Mouse (Mus musculus) CD4-positive, CD25-positive, alpha-beta regulatory T cell, adult 2 months (primary cell): Measurements from ENCODE around the gene Rnf111.
"Not testable (repeated sequence)": the region's sequence is repeated elsewhere in the genome, so short reads cannot be mapped to it uniquely, and the experiment has no call there.

Source experiments
- DNase-seq: peaks from one replicate; pipeline ENCODE4 v3.0.0-alpha.2; 2012; ENCODE audit warnings: low read depth, low spot score

Gene Rnf111

GRCm38 (mm10) chr9:70496990-70497389, 6.5 kb downstream of the Rnf111 start:
- no peak for DNase-seq

- DNase-seq: no peak
Observed at GRCm38 (mm10) chr9:70493038-70493437, 10.5 kb downstream of the Rnf111 start.

- DNase-seq: no peak
Observed at GRCm38 (mm10) chr9:70491176-70491575, 12.3 kb downstream of the Rnf111 start.

GRCm38 (mm10) chr9:70487401-70487800, 16.1 kb downstream of the Rnf111 start:
- no peak for DNase-seq

GRCm38 (mm10) chr9:70485840-70486239, 17.7 kb downstream of the Rnf111 start:
- no peak for DNase-seq

GRCm38 (mm10) chr9:70483495-70483894, 20.0 kb downstream of the Rnf111 start:
- DNase-seq: no peak

GRCm38 (mm10) chr9:70481872-70482271, 21.7 kb downstream of the Rnf111 start:
- DNase-seq: no peak

- DNase-seq: no peak
Observed at GRCm38 (mm10) chr9:70477229-70477628, 26.3 kb downstream of the Rnf111 start.

GRCm38 (mm10) chr9:70475777-70476270, 27.7 kb downstream of the Rnf111 start:
- DNase-seq: no peak

- DNase-seq: no peak
Observed at GRCm38 (mm10) chr9:70473400-70473799, 30.1 kb downstream of the Rnf111 start.

GRCm38 (mm10) chr9:70463091-70463490, 40.4 kb downstream of the Rnf111 start:
- not testable (repeated sequence) for DNase-seq

GRCm38 (mm10) chr9:70452371-70452770, 51.2 kb downstream of the Rnf111 start:
- DNase-seq: no peak

GRCm38 (mm10) chr9:70449072-70449471, 54.5 kb downstream of the Rnf111 start:
- no peak for DNase-seq

GRCm38 (mm10) chr9:70439959-70440358, 63.6 kb downstream of the Rnf111 start:
- no peak for DNase-seq

- DNase-seq: no peak
Observed at GRCm38 (mm10) chr9:70422661-70423060, 80.9 kb downstream of the Rnf111 start.

- DNase-seq: peak; percentile 93
Observed at GRCm38 (mm10) chr9:70421257-70422056, 82.1 kb downstream of the Rnf111 start, which contains the start of gene Ccnb2. Gene Ccnb2, minus strand, starts transcription at chr9:70421547.

GRCm38 (mm10) chr9:70416412-70416811, 87.1 kb downstream of the Rnf111 start:
- peak; percentile 55 for DNase-seq

GRCm38 (mm10) chr9:70413038-70413437, 90.5 kb downstream of the Rnf111 start:
- DNase-seq: no peak

- DNase-seq: no peak
Observed at GRCm38 (mm10) chr9:70410668-70411067, 92.9 kb downstream of the Rnf111 start.

- no peak for DNase-seq
Observed at GRCm38 (mm10) chr9:70409743-70410142, 93.8 kb downstream of the Rnf111 start.

- DNase-seq: peak; percentile 58
Observed at GRCm38 (mm10) chr9:70408791-70409190, 94.7 kb downstream of the Rnf111 start.

- no peak for DNase-seq
Observed at GRCm38 (mm10) chr9:70406596-70406995, 96.9 kb downstream of the Rnf111 start.

- no peak for DNase-seq
Observed at GRCm38 (mm10) chr9:70401937-70402539, 101.5 kb downstream of the Rnf111 start.
